Mouse (Mus musculus) hindbrain, embryonic 11.5 days (tissue): Measurements from ENCODE around the gene Zfp445. TPM values are rescaled to one million over a fixed set of nuclear protein-coding genes. Genes with fewer than 3 reads are reported as not detected.
A peak's percentile ranks its signal among the peaks of the same experiment; 100 is the strongest.

Source experiments
- ATAC-seq: fragments of 200-750 bp; cut with Nextera tagmentation; 2 replicates; pipeline ENCODE4 v1.8.0; 2017; ENCODE audit warnings: mild to moderate bottlenecking, moderate TSS enrichment, moderate library complexity; ENCODE audit not compliant: low FRiP score
- DNase-seq: peaks from one replicate; pipeline ENCODE4 v3.0.0-alpha.2; 2015; ENCODE audit warnings: low spot score
- H3K27ac ChIP-seq: fragments of 300-500 bp; sonication (generic); 2 replicates; pipeline ENCODE4 v1.5.1; 2014; ENCODE audit warnings: mild to moderate bottlenecking, low read depth, low read length
- H3K27me3 ChIP-seq: fragments of 300-500 bp; sonication (generic); 2 replicates; pipeline ENCODE4 v1.6.1; 2014; ENCODE audit warnings: mild to moderate bottlenecking, low read length, moderate library complexity, mixed read lengths; ENCODE audit not compliant: control insufficient read depth, insufficient read depth
- H3K36me3 ChIP-seq: fragments of 300-500 bp; sonication (generic); 2 replicates; pipeline ENCODE4 v1.6.1; 2014; ENCODE audit warnings: mild to moderate bottlenecking, low read length, moderate library complexity, mixed read lengths; ENCODE audit not compliant: control insufficient read depth, insufficient read depth
- H3K4me1 ChIP-seq: fragments of 300-500 bp; sonication (generic); replicated peaks from 2 replicates; pipeline ENCODE4 v1.6.1; 2014; ENCODE audit warnings: low read length, mixed read lengths; ENCODE audit not compliant: control insufficient read depth, insufficient read depth
- H3K4me2 ChIP-seq: fragments of 300-500 bp; sonication (generic); replicated peaks from 2 replicates; pipeline ENCODE4 v1.6.1; 2014; ENCODE audit warnings: mild to moderate bottlenecking, low read depth, low read length
- H3K4me3 ChIP-seq: fragments of 300-500 bp; sonication (generic); 2 replicates; pipeline ENCODE4 v1.5.1; 2014; ENCODE audit warnings: low read depth, low read length
- H3K9ac ChIP-seq: fragments of 300-500 bp; sonication (generic); 2 replicates; pipeline ENCODE4 v1.6.1; 2014; ENCODE audit warnings: low read depth, low read length
- H3K9me3 ChIP-seq: fragments of 300-500 bp; sonication (generic); 2 replicates; pipeline ENCODE4 v1.6.1; 2016; ENCODE audit warnings: low read length; ENCODE audit not compliant: control insufficient read depth
- WGBS: fragments of 180-500 bp; shearing (Covaris S2); extraction: QIAGEN DNeasy Blood & Tissue Kit; methylation state at CpG from one replicate; pipeline ENCODE4 v1.1.7; 2014; 5-methylcytosine and 5-hydroxymethylcytosine counted together
- polyA plus RNA-seq: library from polyadenylated mRNA; unstranded; fragments of >200 nt; fragmentation: Nextera tagmentation; extraction: Ambion mirVana; gene quantifications from 2 replicates; pipeline ENCODE4 v1.2.1, GENCODE M21; 2014

Gene Zfp445
- polyA plus RNA-seq, 1 experiment from 2014 or later, result 77.3 TPM

- DNase-seq (no peak), ATAC-seq (no peak)
- no peak overlapping the region for H3K27ac ChIP-seq
- H3K4me1 ChIP-seq, result no peaks in the 10 kb centered on the region
- no peaks in the 10 kb centered on the region for H3K27me3 ChIP-seq
- H3K9ac ChIP-seq, result no peak overlapping the region
- H3K4me3 ChIP-seq, result no peak overlapping the region
- no peaks in the 10 kb centered on the region for H3K9me3 ChIP-seq
- no peak overlapping the region for H3K4me2 ChIP-seq
- 92% methylated on average over 5 of the region's 5 CpGs for WGBS
- 0 out of 2 replicates have a peak, but pooled peaks cover 5% of the 10 kb centered on the region for H3K36me3 ChIP-seq
These were observed 42.3 kb downstream of the Zfp445 start for GRCm38 (mm10) chr9:122823374-122824017.

GRCm38 (mm10) chr9:122815239-122815851 lies 50.5 kb downstream of the Zfp445 start:
- no peak overlapping the region for H3K9ac ChIP-seq
- DNase-seq (no peak), ATAC-seq (no peak)
- H3K4me1 ChIP-seq, result no peaks in the 10 kb centered on the region
- H3K27me3 ChIP-seq, result no peaks in the 10 kb centered on the region
- H3K27ac ChIP-seq, result no peak overlapping the region
- H3K9me3 ChIP-seq, result no peaks in the 10 kb centered on the region
- WGBS, result 88% methylated on average over 4 of the region's 4 CpGs
- no peak overlapping the region for H3K4me2 ChIP-seq
- H3K36me3 ChIP-seq, result no peaks in the 10 kb centered on the region
- H3K4me3 ChIP-seq, result no peak overlapping the region

GRCm38 (mm10) chr9:122814775-122815174 lies 51.0 kb downstream of the Zfp445 start:
- ATAC-seq, result no peak
- no peaks in the 10 kb centered on the region for H3K27me3 ChIP-seq
- WGBS, result 95% methylated on average over 2 of the region's 2 CpGs
- no peak overlapping the region for H3K4me3 ChIP-seq
- no peaks in the 10 kb centered on the region for H3K9me3 ChIP-seq
- H3K9ac ChIP-seq, result no peak overlapping the region
- H3K36me3 ChIP-seq, result no peaks in the 10 kb centered on the region
- no peak overlapping the region for H3K27ac ChIP-seq
- no peak overlapping the region for H3K4me2 ChIP-seq
- H3K4me1 ChIP-seq, result no peaks in the 10 kb centered on the region
- DNase-seq, result no peak

- Histone ChIP-seq H3K4me3 (no peak overlapping the region), H3K4me1 (no peaks in the 10 kb centered on the region), H3K4me2 (no peak overlapping the region), H3K27me3 (no peaks in the 10 kb centered on the region), H3K27ac (no peak overlapping the region), H3K9ac (no peak overlapping the region), H3K9me3 (no peaks in the 10 kb centered on the region), H3K36me3 (no peaks in the 10 kb centered on the region)
- DNase-seq, result no peak
- 90% methylated on average over 5 of the region's 5 CpGs for WGBS
- ATAC-seq, result no peak
These were observed 53.4 kb downstream of the Zfp445 start for GRCm38 (mm10) chr9:122812386-122812785.

- WGBS, result 90% methylated on average over 3 of the region's 3 CpGs
- H3K27ac ChIP-seq, result no peak overlapping the region
- no peaks in the 10 kb centered on the region for H3K9me3 ChIP-seq
These were observed 55.6 kb downstream of the Zfp445 start for GRCm38 (mm10) chr9:122810212-122810611.

GRCm38 (mm10) chr9:122807186-122807585 lies 58.6 kb downstream of the Zfp445 start:
- no peak overlapping the region for H3K4me2 ChIP-seq
- DNase-seq (no peak), ATAC-seq (no peak)
- H3K27me3 ChIP-seq, result no peaks in the 10 kb centered on the region
- H3K4me1 ChIP-seq, result no peaks in the 10 kb centered on the region
- H3K36me3 ChIP-seq, result no peaks in the 10 kb centered on the region
- WGBS, result 88% methylated on average over 2 of the region's 2 CpGs
- no peak overlapping the region for H3K4me3 ChIP-seq
- no peak overlapping the region for H3K9ac ChIP-seq
- no peak overlapping the region for H3K27ac ChIP-seq
- no peaks in the 10 kb centered on the region for H3K9me3 ChIP-seq

More at GRCm38 (mm10) chr9:122810212-122810611, 55.6 kb downstream of the Zfp445 start:
- Histone ChIP-seq H3K36me3 (no peaks in the 10 kb centered on the region), H3K4me2 (no peak overlapping the region), H3K9ac (no peak overlapping the region), H3K27me3 (no peaks in the 10 kb centered on the region), H3K4me3 (no peak overlapping the region), H3K4me1 (no peaks in the 10 kb centered on the region)
- ATAC-seq, result no peak
- no peak for DNase-seq

GRCm38 (mm10) chr9:122805845-122806341 lies 59.9 kb downstream of the Zfp445 start:
- peak overlapping the region; percentile 43 for H3K4me3 ChIP-seq
- no peak for ATAC-seq
- peak overlapping the region; percentile 82 for H3K4me2 ChIP-seq
- 18% methylated on average over 10 of the region's 10 CpGs for WGBS
- no peaks in the 10 kb centered on the region for H3K9me3 ChIP-seq
- H3K4me1 ChIP-seq, result no peaks in the 10 kb centered on the region
- no peaks in the 10 kb centered on the region for H3K36me3 ChIP-seq
- no peaks in the 10 kb centered on the region for H3K27me3 ChIP-seq
- peak overlapping the region; percentile 68; the same call in 1 of the 2 replicates for H3K27ac ChIP-seq
- peak overlapping the region; percentile 71 for H3K9ac ChIP-seq
- DNase-seq, result no peak

GRCm38 (mm10) chr9:122805053-122805844 lies 60.6 kb downstream of the Zfp445 start, which contains the start of gene Tcaim:
Tcaim (plus strand) TSS chr9:122805539.
- ATAC-seq (peak; percentile 99), DNase-seq (peak; percentile 92)
- 9% methylated on average over 42 of the region's 42 CpGs for WGBS
- Histone ChIP-seq H3K27ac (peak within 1 kb of the TSS; percentile 68; the same call in 1 of the 2 replicates), H3K36me3 (no peaks in the 10 kb centered on the region), H3K4me2 (peak within 1 kb of the TSS; percentile 82), H3K9ac (peak within 1 kb of the TSS; percentile 71), H3K4me1 (no peaks in the 10 kb centered on the region), H3K27me3 (no peaks in the 10 kb centered on the region), H3K9me3 (no peaks in the 10 kb centered on the region), H3K4me3 (peak within 1 kb of the TSS; percentile 43)
